Mouse (Mus musculus): ENCODE measurements around the gene Doc2g. TPM values are rescaled to one million over a fixed set of nuclear protein-coding genes. Genes with fewer than 3 reads are reported as not detected.
"Not testable (repeated sequence)": the region's sequence is repeated elsewhere in the genome, so short reads cannot be mapped to it uniquely, and the experiment has no call there.

Gene Doc2g
- polyA plus RNA-seq (2016; fragmentation: Nextera tagmentation; extraction: Ambion mirVana) = 3.6 and 4.0 TPM in 2 replicates

GRCm38 (mm10) chr19:4003112-4003511 lies at the start of gene Doc2g:
TSS of gene Doc2g (plus strand) at chr19:4003313.
- H3K27ac ChIP-seq = no peak within 1 kb of the TSS
- 70% methylated on average over 1 of the region's 1 CpGs for WGBS
- H3K9me3 ChIP-seq = no peaks in the 10 kb centered on the region
- no peak for DNase-seq (ENCODE audit: extremely low spot score, low spot score)
- H3K4me3 ChIP-seq = no peak within 1 kb of the TSS
- peaks cover 36% of the 10 kb centered on the region for H3K36me3 ChIP-seq (replicated peaks)
- H3K27me3 ChIP-seq (ENCODE audit: poor library complexity, severe bottlenecking) = 0 out of 2 replicates have a peak, but pooled peaks cover 3% of the 10 kb centered on the region
- peaks cover 27% of the 10 kb centered on the region for H3K4me1 ChIP-seq

- H3K9me3 ChIP-seq = no peaks in the 10 kb centered on the region
- H3K4me3 ChIP-seq = no peak overlapping the region
- H3K36me3 ChIP-seq (replicated peaks) = no peaks in the 10 kb centered on the region
- H3K4me1 ChIP-seq = no peaks in the 10 kb centered on the region
- H3K27me3 ChIP-seq (ENCODE audit: poor library complexity, severe bottlenecking) = no peaks in the 10 kb centered on the region
- 85% methylated on average over 3 of the region's 3 CpGs for WGBS
- H3K27ac ChIP-seq = no peak overlapping the region
- no peak for DNase-seq (ENCODE audit: extremely low spot score, low spot score)
Measured at GRCm38 (mm10) chr19:3955033-3955432, 48.1 kb upstream of the Doc2g start.

- no peaks in the 10 kb centered on the region for H3K4me1 ChIP-seq
- no peaks in the 10 kb centered on the region for H3K27me3 ChIP-seq (ENCODE audit: poor library complexity, severe bottlenecking)
- H3K36me3 ChIP-seq (replicated peaks) = no peaks in the 10 kb centered on the region
- H3K9me3 ChIP-seq = no peaks in the 10 kb centered on the region
- H3K4me3 ChIP-seq = no peak overlapping the region
- H3K27ac ChIP-seq = no peak overlapping the region
- 69% methylated on average over 4 of the region's 4 CpGs for WGBS
- DNase-seq (ENCODE audit: extremely low spot score, low spot score) = no peak
Measured at GRCm38 (mm10) chr19:3955804-3956203, 47.3 kb upstream of the Doc2g start.

- H3K36me3 ChIP-seq (replicated peaks); H3K9me3 ChIP-seq; H3K4me3 ChIP-seq; DNase-seq (ENCODE audit: extremely low spot score, low spot score); H3K27ac ChIP-seq; H3K4me1 ChIP-seq; H3K27me3 ChIP-seq (ENCODE audit: poor library complexity, severe bottlenecking): not testable (repeated sequence)
- WGBS = 84% methylated on average over 5 of the region's 5 CpGs
Measured at GRCm38 (mm10) chr19:3957296-3958036, 45.6 kb upstream of the Doc2g start.

GRCm38 (mm10) chr19:3958470-3958869 lies 44.6 kb upstream of the Doc2g start, which contains the start of gene Aldh3b3:
TSS of gene Aldh3b3 (plus strand) at chr19:3958645.
- 76% methylated on average over 4 of the region's 4 CpGs for WGBS
- H3K4me1 ChIP-seq = no peaks in the 10 kb centered on the region
- DNase-seq (ENCODE audit: extremely low spot score, low spot score) = no peak
- no peaks in the 10 kb centered on the region for H3K9me3 ChIP-seq
- H3K27ac ChIP-seq = no peak within 1 kb of the TSS
- no peak within 1 kb of the TSS for H3K4me3 ChIP-seq
- H3K36me3 ChIP-seq (replicated peaks) = no peaks in the 10 kb centered on the region
- H3K27me3 ChIP-seq (ENCODE audit: poor library complexity, severe bottlenecking) = no peaks in the 10 kb centered on the region

GRCm38 (mm10) chr19:3959030-3959429 lies 44.1 kb upstream of the Doc2g start:
- Histone ChIP-seq H3K4me3 (no peak overlapping the region), H3K4me1 (no peaks in the 10 kb centered on the region), H3K36me3 (replicated peaks) (no peaks in the 10 kb centered on the region), H3K27me3 (ENCODE audit: poor library complexity, severe bottlenecking) (no peaks in the 10 kb centered on the region), H3K27ac (no peak overlapping the region), H3K9me3 (no peaks in the 10 kb centered on the region)
- DNase-seq (ENCODE audit: extremely low spot score, low spot score) = no peak

- no peak overlapping the region for H3K27ac ChIP-seq
- H3K27me3 ChIP-seq (ENCODE audit: poor library complexity, severe bottlenecking) = no peaks in the 10 kb centered on the region
- DNase-seq (ENCODE audit: extremely low spot score, low spot score) = no peak
- no peak overlapping the region for H3K4me3 ChIP-seq
- H3K9me3 ChIP-seq = no peaks in the 10 kb centered on the region
- H3K4me1 ChIP-seq = no peaks in the 10 kb centered on the region
- WGBS = 82% methylated on average over 5 of the region's 5 CpGs
- H3K36me3 ChIP-seq (replicated peaks) = no peaks in the 10 kb centered on the region
Measured at GRCm38 (mm10) chr19:3960211-3960610, 42.9 kb upstream of the Doc2g start.

- H3K4me3 ChIP-seq; DNase-seq (ENCODE audit: extremely low spot score, low spot score); H3K27me3 ChIP-seq (ENCODE audit: poor library complexity, severe bottlenecking); H3K4me1 ChIP-seq; H3K36me3 ChIP-seq (replicated peaks); H3K9me3 ChIP-seq; H3K27ac ChIP-seq: not testable (repeated sequence)
- WGBS = 94% methylated on average over 6 of the region's 6 CpGs
Measured at GRCm38 (mm10) chr19:3961805-3962204, 41.3 kb upstream of the Doc2g start.

- no peak for DNase-seq (ENCODE audit: extremely low spot score, low spot score)
- H3K9me3 ChIP-seq = no peaks in the 10 kb centered on the region
- H3K27ac ChIP-seq = no peak overlapping the region
- no peaks in the 10 kb centered on the region for H3K4me1 ChIP-seq
- H3K4me3 ChIP-seq = no peak overlapping the region
- WGBS = 14% methylated on average over 2 of the region's 2 CpGs
- no peaks in the 10 kb centered on the region for H3K27me3 ChIP-seq (ENCODE audit: poor library complexity, severe bottlenecking)
- no peaks in the 10 kb centered on the region for H3K36me3 ChIP-seq (replicated peaks)
Measured at GRCm38 (mm10) chr19:3962469-3962868, 40.6 kb upstream of the Doc2g start.

- Histone ChIP-seq H3K4me3 (no peak overlapping the region), H3K9me3 (no peaks in the 10 kb centered on the region), H3K4me1 (peaks cover 4% of the 10 kb centered on the region; the same call in 1 of the 2 replicates), H3K36me3 (replicated peaks) (no peaks in the 10 kb centered on the region), H3K27me3 (ENCODE audit: poor library complexity, severe bottlenecking) (no peaks in the 10 kb centered on the region), H3K27ac (no peak overlapping the region)
- DNase-seq (ENCODE audit: extremely low spot score, low spot score) = no peak
- WGBS = 79% methylated on average over 4 of the region's 4 CpGs
Measured at GRCm38 (mm10) chr19:3964030-3964429, 39.1 kb upstream of the Doc2g start.

- H3K4me3 ChIP-seq = no peak overlapping the region
- peaks cover 4% of the 10 kb centered on the region; the same call in 1 of the 2 replicates for H3K4me1 ChIP-seq
- H3K36me3 ChIP-seq (replicated peaks) = no peaks in the 10 kb centered on the region
- WGBS = 73% methylated on average over 11 of the region's 11 CpGs
- H3K9me3 ChIP-seq = no peaks in the 10 kb centered on the region
- H3K27me3 ChIP-seq (ENCODE audit: poor library complexity, severe bottlenecking) = no peaks in the 10 kb centered on the region
- no peak overlapping the region for H3K27ac ChIP-seq
- no peak for DNase-seq (ENCODE audit: extremely low spot score, low spot score)
Measured at GRCm38 (mm10) chr19:3966330-3967075, 36.6 kb upstream of the Doc2g start.

GRCm38 (mm10) chr19:3967258-3967657 lies 35.9 kb upstream of the Doc2g start:
- WGBS = 75% methylated on average over 3 of the region's 3 CpGs
- Histone ChIP-seq H3K9me3 (no peaks in the 10 kb centered on the region), H3K27ac (no peak overlapping the region), H3K4me1 (peaks cover 4% of the 10 kb centered on the region; the same call in 1 of the 2 replicates), H3K27me3 (ENCODE audit: poor library complexity, severe bottlenecking) (no peaks in the 10 kb centered on the region), H3K36me3 (replicated peaks) (no peaks in the 10 kb centered on the region), H3K4me3 (no peak overlapping the region)
- no peak for DNase-seq (ENCODE audit: extremely low spot score, low spot score)

GRCm38 (mm10) chr19:3972229-3972628 lies 30.9 kb upstream of the Doc2g start, which contains the start of gene Aldh3b2:
TSS of gene Aldh3b2 (plus strand) at chr19:3972328.
- WGBS = 52% methylated on average over 9 of the region's 9 CpGs
- DNase-seq (ENCODE audit: extremely low spot score, low spot score) = no peak
- no peak within 1 kb of the TSS for H3K4me3 ChIP-seq

More at GRCm38 (mm10) chr19:3972229-3972628, 30.9 kb upstream of the Doc2g start, which contains the start of gene Aldh3b2:
- H3K4me1 ChIP-seq = peaks cover 4% of the 10 kb centered on the region; the same call in 1 of the 2 replicates
- no peaks in the 10 kb centered on the region for H3K27me3 ChIP-seq (ENCODE audit: poor library complexity, severe bottlenecking)
- H3K27ac ChIP-seq = no peak within 1 kb of the TSS
- no peaks in the 10 kb centered on the region for H3K9me3 ChIP-seq
- H3K36me3 ChIP-seq (replicated peaks) = no peaks in the 10 kb centered on the region

All from forebrain, embryonic 10.5 days (tissue).